Mouse (Mus musculus): Measurements from ENCODE around the gene Bcl9l. TPM values are rescaled to one million over a fixed set of nuclear protein-coding genes. Genes with fewer than 3 reads are reported as not detected.

The Bcl9l gene
- polyA plus RNA-seq, 1 experiment from 2014 or later = 16.9 TPM

GRCm38 (mm10) chr9:44461950-44462349 is 20.7 kb upstream of the Bcl9l start:
- DNase-seq (ENCODE audit: low spot score) = no peak
- H3K4me1 ChIP-seq (ENCODE audit: control insufficient read depth, insufficient read depth, low read length) = no peaks in the 10 kb centered on the region
- H3K4me2 ChIP-seq (ENCODE audit: low read depth, low read length) = no peak overlapping the region
- H3K9me3 ChIP-seq (ENCODE audit: control insufficient read depth, low read length) = no peaks in the 10 kb centered on the region
- H3K9ac ChIP-seq (ENCODE audit: low read depth, low read length) = no peak overlapping the region
- no peaks in the 10 kb centered on the region for H3K36me3 ChIP-seq (ENCODE audit: control insufficient read depth, insufficient read depth, low read length)
- H3K27me3 ChIP-seq (replicated peaks; ENCODE audit: control insufficient read depth, insufficient read depth, low read length) = no peaks in the 10 kb centered on the region
- H3K4me3 ChIP-seq (ENCODE audit: low read depth, low read length) = no peak overlapping the region
- no peak for ATAC-seq (ENCODE audit: low read depth)
- WGBS = 76% methylated on average over 5 of the region's 5 CpGs
- H3K27ac ChIP-seq (replicated peaks; ENCODE audit: low read depth, low read length) = no peak overlapping the region

GRCm38 (mm10) chr9:44468224-44468623 is 14.4 kb upstream of the Bcl9l start:
- Histone ChIP-seq H3K4me1 (ENCODE audit: control insufficient read depth, insufficient read depth, low read length) (no peaks in the 10 kb centered on the region), H3K9me3 (ENCODE audit: control insufficient read depth, low read length) (no peaks in the 10 kb centered on the region), H3K4me2 (ENCODE audit: low read depth, low read length) (no peak overlapping the region), H3K4me3 (ENCODE audit: low read depth, low read length) (no peak overlapping the region), H3K36me3 (ENCODE audit: control insufficient read depth, insufficient read depth, low read length) (no peaks in the 10 kb centered on the region), H3K9ac (ENCODE audit: low read depth, low read length) (no peak overlapping the region), H3K27me3 (replicated peaks; ENCODE audit: control insufficient read depth, insufficient read depth, low read length) (no peaks in the 10 kb centered on the region), H3K27ac (replicated peaks; ENCODE audit: low read depth, low read length) (no peak overlapping the region)
- ATAC-seq (ENCODE audit: low read depth) = no peak
- WGBS = 42% methylated on average over 7 of the region's 7 CpGs
- DNase-seq (ENCODE audit: low spot score) = no peak

GRCm38 (mm10) chr9:44468800-44469199 is 13.8 kb upstream of the Bcl9l start:
- ATAC-seq (ENCODE audit: low read depth) (no peak), DNase-seq (ENCODE audit: low spot score) (no peak)
- WGBS = 35% methylated on average over 2 of the region's 2 CpGs
- no peak overlapping the region for H3K27ac ChIP-seq (replicated peaks; ENCODE audit: low read depth, low read length)
- H3K4me2 ChIP-seq (ENCODE audit: low read depth, low read length) = no peak overlapping the region
- H3K4me3 ChIP-seq (ENCODE audit: low read depth, low read length) = no peak overlapping the region
- no peaks in the 10 kb centered on the region for H3K4me1 ChIP-seq (ENCODE audit: control insufficient read depth, insufficient read depth, low read length)
- H3K36me3 ChIP-seq (ENCODE audit: control insufficient read depth, insufficient read depth, low read length) = no peaks in the 10 kb centered on the region
- no peaks in the 10 kb centered on the region for H3K9me3 ChIP-seq (ENCODE audit: control insufficient read depth, low read length)
- no peaks in the 10 kb centered on the region for H3K27me3 ChIP-seq (replicated peaks; ENCODE audit: control insufficient read depth, insufficient read depth, low read length)
- no peak overlapping the region for H3K9ac ChIP-seq (ENCODE audit: low read depth, low read length)

GRCm38 (mm10) chr9:44473184-44473583 is 9.4 kb upstream of the Bcl9l start:
- H3K9me3 ChIP-seq (ENCODE audit: control insufficient read depth, low read length) = no peaks in the 10 kb centered on the region
- H3K4me2 ChIP-seq (ENCODE audit: low read depth, low read length) = no peak overlapping the region
- no peak overlapping the region for H3K27ac ChIP-seq (replicated peaks; ENCODE audit: low read depth, low read length)
- DNase-seq (ENCODE audit: low spot score) = no peak
- H3K4me1 ChIP-seq (ENCODE audit: control insufficient read depth, insufficient read depth, low read length) = peaks cover 8% of the 10 kb centered on the region; the same call in 1 of the 2 replicates
- WGBS = 64% methylated on average over 3 of the region's 3 CpGs
- H3K27me3 ChIP-seq (replicated peaks; ENCODE audit: control insufficient read depth, insufficient read depth, low read length) = no peaks in the 10 kb centered on the region
- no peak overlapping the region for H3K9ac ChIP-seq (ENCODE audit: low read depth, low read length)
- ATAC-seq (ENCODE audit: low read depth) = no peak
- H3K4me3 ChIP-seq (ENCODE audit: low read depth, low read length) = no peak overlapping the region
- H3K36me3 ChIP-seq (ENCODE audit: control insufficient read depth, insufficient read depth, low read length) = no peaks in the 10 kb centered on the region

- no peak overlapping the region for H3K4me3 ChIP-seq (ENCODE audit: low read depth, low read length)
- H3K27me3 ChIP-seq (replicated peaks; ENCODE audit: control insufficient read depth, insufficient read depth, low read length) = no peaks in the 10 kb centered on the region
- H3K36me3 ChIP-seq (ENCODE audit: control insufficient read depth, insufficient read depth, low read length) = no peaks in the 10 kb centered on the region
- no peak overlapping the region for H3K4me2 ChIP-seq (ENCODE audit: low read depth, low read length)
- no peak for ATAC-seq (ENCODE audit: low read depth)
- H3K9ac ChIP-seq (ENCODE audit: low read depth, low read length) = no peak overlapping the region
- DNase-seq (ENCODE audit: low spot score) = no peak
- H3K27ac ChIP-seq (replicated peaks; ENCODE audit: low read depth, low read length) = no peak overlapping the region
- no peaks in the 10 kb centered on the region for H3K9me3 ChIP-seq (ENCODE audit: control insufficient read depth, low read length)
- H3K4me1 ChIP-seq (ENCODE audit: control insufficient read depth, insufficient read depth, low read length) = peaks cover 8% of the 10 kb centered on the region; the same call in 1 of the 2 replicates
- WGBS = 44% methylated on average over 1 of the region's 1 CpGs
These were observed 8.3 kb upstream of the Bcl9l start for GRCm38 (mm10) chr9:44474327-44474726.

GRCm38 (mm10) chr9:44475936-44476335 is 6.7 kb upstream of the Bcl9l start:
- Histone ChIP-seq H3K36me3 (ENCODE audit: control insufficient read depth, insufficient read depth, low read length) (no peaks in the 10 kb centered on the region), H3K27ac (replicated peaks; ENCODE audit: low read depth, low read length) (no peak overlapping the region), H3K4me3 (ENCODE audit: low read depth, low read length) (no peak overlapping the region), H3K4me2 (ENCODE audit: low read depth, low read length) (no peak overlapping the region), H3K4me1 (ENCODE audit: control insufficient read depth, insufficient read depth, low read length) (peaks cover 8% of the 10 kb centered on the region; the same call in 1 of the 2 replicates), H3K9me3 (ENCODE audit: control insufficient read depth, low read length) (no peaks in the 10 kb centered on the region), H3K9ac (ENCODE audit: low read depth, low read length) (no peak overlapping the region), H3K27me3 (replicated peaks; ENCODE audit: control insufficient read depth, insufficient read depth, low read length) (no peaks in the 10 kb centered on the region)
- WGBS = 96% methylated on average over 3 of the region's 3 CpGs
- ATAC-seq (ENCODE audit: low read depth) (no peak), DNase-seq (ENCODE audit: low spot score) (no peak)

- H3K27me3 ChIP-seq (replicated peaks; ENCODE audit: control insufficient read depth, insufficient read depth, low read length) = no peaks in the 10 kb centered on the region
- H3K4me2 ChIP-seq (ENCODE audit: low read depth, low read length) = peak overlapping the region; percentile 94
- peaks cover 8% of the 10 kb centered on the region; the same call in 1 of the 2 replicates for H3K4me1 ChIP-seq (ENCODE audit: control insufficient read depth, insufficient read depth, low read length)
- DNase-seq (ENCODE audit: low spot score) (peak; percentile 85), ATAC-seq (ENCODE audit: low read depth) (no peak)
- 7% methylated on average over 24 of the region's 24 CpGs for WGBS
- H3K9me3 ChIP-seq (ENCODE audit: control insufficient read depth, low read length) = no peaks in the 10 kb centered on the region
- peak overlapping the region; percentile 74 for H3K4me3 ChIP-seq (ENCODE audit: low read depth, low read length)
- peak overlapping the region; percentile 83 for H3K9ac ChIP-seq (ENCODE audit: low read depth, low read length)
- no peaks in the 10 kb centered on the region for H3K36me3 ChIP-seq (ENCODE audit: control insufficient read depth, insufficient read depth, low read length)
- peak overlapping the region; percentile 98 for H3K27ac ChIP-seq (replicated peaks; ENCODE audit: low read depth, low read length)
These were observed 5.0 kb upstream of the Bcl9l start for GRCm38 (mm10) chr9:44477339-44478228.

- Histone ChIP-seq H3K27ac (replicated peaks; ENCODE audit: low read depth, low read length) (peak overlapping the region; percentile 98), H3K36me3 (ENCODE audit: control insufficient read depth, insufficient read depth, low read length) (no peaks in the 10 kb centered on the region), H3K9me3 (ENCODE audit: control insufficient read depth, low read length) (no peaks in the 10 kb centered on the region), H3K27me3 (replicated peaks; ENCODE audit: control insufficient read depth, insufficient read depth, low read length) (no peaks in the 10 kb centered on the region), H3K4me2 (ENCODE audit: low read depth, low read length) (peak overlapping the region; percentile 94), H3K4me1 (ENCODE audit: control insufficient read depth, insufficient read depth, low read length) (peaks cover 8% of the 10 kb centered on the region; the same call in 1 of the 2 replicates), H3K4me3 (ENCODE audit: low read depth, low read length) (peak overlapping the region; percentile 74), H3K9ac (ENCODE audit: low read depth, low read length) (peak overlapping the region; percentile 83)
- ATAC-seq (ENCODE audit: low read depth) (peak; percentile 64), DNase-seq (ENCODE audit: low spot score) (peak; percentile 97)
- WGBS = 2% methylated on average over 19 of the region's 27 CpGs
These were observed 4.2 kb upstream of the Bcl9l start for GRCm38 (mm10) chr9:44478229-44478921.
